Mouse (Mus musculus) lung, embryonic 14.5 days (tissue): ENCODE data around the gene Mid1. TPM values are rescaled to one million over a fixed set of nuclear protein-coding genes. Genes with fewer than 3 reads are reported as not detected.

Experiments used
- ATAC-seq: fragments of 200-750 bp; cut with Nextera tagmentation; 2 replicates; pipeline ENCODE4 v1.8.0; 2017; ENCODE audit warnings: mild to moderate bottlenecking, moderate TSS enrichment, moderate library complexity; ENCODE audit not compliant: insufficient read depth
- DNase-seq: peaks from one replicate; pipeline ENCODE4 v3.0.0-alpha.2; 2015
- H3K27ac ChIP-seq: fragments of 300-500 bp; sonication (generic); 2 replicates; pipeline ENCODE4 v1.5.1; 2014; ENCODE audit warnings: low read depth, mild to moderate bottlenecking, moderate library complexity
- H3K27me3 ChIP-seq: fragments of 300-500 bp; sonication (generic); 2 replicates; pipeline ENCODE4 v1.6.1; 2014; ENCODE audit warnings: low read length, control low read depth; ENCODE audit not compliant: insufficient read depth
- H3K36me3 ChIP-seq: fragments of 300-500 bp; sonication (generic); 2 replicates; pipeline ENCODE4 v1.6.1; 2014; ENCODE audit warnings: control low read depth; ENCODE audit not compliant: insufficient read depth
- H3K4me1 ChIP-seq: fragments of 300-500 bp; sonication (generic); 2 replicates; pipeline ENCODE4 v1.6.1; 2014; ENCODE audit warnings: antibody characterized with exemption, control low read depth; ENCODE audit not compliant: insufficient read depth
- H3K4me2 ChIP-seq: fragments of 300-500 bp; sonication (generic); 2 replicates; pipeline ENCODE4 v1.6.1; 2014; ENCODE audit warnings: mild to moderate bottlenecking
- H3K4me3 ChIP-seq: fragments of 300-500 bp; sonication (generic); 2 replicates; pipeline ENCODE4 v1.5.1; 2014; ENCODE audit warnings: low read depth, low read length
- H3K9ac ChIP-seq: fragments of 300-500 bp; sonication (generic); 2 replicates; pipeline ENCODE4 v1.6.1; 2014
- H3K9me3 ChIP-seq: fragments of 300-500 bp; sonication (generic); 2 replicates; pipeline ENCODE4 v1.6.1; 2016; ENCODE audit warnings: low read depth, low read length, control low read depth
- CTCF ChIP-seq: IDR thresholded peaks from 2 replicates; pipeline ENCODE4 v1.5.1; 2016; ENCODE audit warnings: antibody characterized with exemption, low read depth
- WGBS: fragments of 180-500 bp; shearing (Covaris S2); extraction: QIAGEN DNeasy Blood & Tissue Kit; methylation state at CpG from one replicate; pipeline ENCODE4 v1.1.7; 2014; 5-methylcytosine and 5-hydroxymethylcytosine counted together
- polyA plus RNA-seq: library from polyadenylated mRNA; unstranded; fragments of >200 nt; fragmentation: Nextera tagmentation; extraction: Ambion mirVana; gene quantifications from 2 replicates; pipeline ENCODE4 v1.2.1, GENCODE M21; 2014

The Mid1 gene
- polyA plus RNA-seq = 9.5 and 11.8 TPM in 2 replicates

DNA sequence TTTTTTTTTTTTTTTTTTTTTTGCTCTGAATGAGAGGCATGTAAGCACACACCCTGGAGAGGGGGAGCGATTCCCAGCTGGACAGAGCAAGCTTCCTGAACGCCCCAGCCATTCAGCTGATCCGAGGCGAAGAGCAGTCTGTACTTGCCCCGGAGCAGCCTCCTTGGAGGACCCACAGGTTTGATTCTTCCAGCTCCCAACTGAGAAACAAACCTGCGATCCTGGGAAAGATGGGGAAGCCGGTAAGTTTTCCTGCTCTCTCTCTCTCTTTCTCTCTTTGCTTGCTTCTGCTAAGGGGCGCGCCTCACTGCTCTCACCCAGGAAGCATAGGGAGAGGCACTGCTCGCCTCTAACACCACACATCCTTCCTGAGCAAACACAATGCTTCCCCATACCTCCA is at the start of gene Mid1:
Mid1 (plus strand) TSS at position 69 of the 400 bp plus-strand sequence.
- no peaks in the 10 kb centered on the region for H3K4me1 ChIP-seq
- no peaks in the 10 kb centered on the region for H3K27me3 ChIP-seq
- H3K36me3 ChIP-seq = no peaks in the 10 kb centered on the region
- H3K9ac ChIP-seq = peak within 1 kb of the TSS; percentile 27; the same call in 1 of the 2 replicates
- peak; percentile 80; the same call in 1 of the 2 replicates for ATAC-seq
- H3K27ac ChIP-seq = no peak within 1 kb of the TSS
- peak within 1 kb of the TSS; percentile 52 for H3K4me2 ChIP-seq
- H3K9me3 ChIP-seq = no peaks in the 10 kb centered on the region
- no peak for TF ChIP-seq CTCF
- DNase-seq = peak; percentile 40
- WGBS = 6% methylated on average over 10 of the region's 10 CpGs
- peak within 1 kb of the TSS; percentile 19 for H3K4me3 ChIP-seq

DNA sequence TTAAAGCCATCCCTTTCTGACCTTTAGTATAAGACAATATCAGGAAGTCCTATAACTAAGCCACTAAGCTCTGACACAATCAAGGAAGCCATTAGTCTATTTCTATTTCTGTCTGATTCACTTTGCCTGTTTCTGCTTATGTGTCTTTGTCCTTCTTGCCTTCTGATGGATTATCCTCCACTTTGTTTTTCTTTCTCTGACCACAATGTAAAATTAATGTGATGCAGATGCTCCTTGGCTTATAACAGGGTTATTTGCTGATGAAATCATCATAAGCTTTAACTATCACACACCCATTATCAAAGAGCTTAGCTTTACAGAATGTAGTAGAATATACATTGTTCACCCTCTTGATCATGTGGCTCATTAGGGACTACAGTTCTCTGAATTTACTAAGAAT is 11.9 kb upstream of the Mid1 start:
- Histone ChIP-seq H3K27ac (no peak overlapping the region), H3K9me3 (no peaks in the 10 kb centered on the region), H3K4me1 (no peaks in the 10 kb centered on the region), H3K4me3 (no peak overlapping the region), H3K27me3 (no peaks in the 10 kb centered on the region), H3K4me2 (no peak overlapping the region), H3K9ac (no peak overlapping the region), H3K36me3 (no peaks in the 10 kb centered on the region)
- no peak for DNase-seq
- ATAC-seq = no peak
- TF ChIP-seq CTCF = no peak

DNA sequence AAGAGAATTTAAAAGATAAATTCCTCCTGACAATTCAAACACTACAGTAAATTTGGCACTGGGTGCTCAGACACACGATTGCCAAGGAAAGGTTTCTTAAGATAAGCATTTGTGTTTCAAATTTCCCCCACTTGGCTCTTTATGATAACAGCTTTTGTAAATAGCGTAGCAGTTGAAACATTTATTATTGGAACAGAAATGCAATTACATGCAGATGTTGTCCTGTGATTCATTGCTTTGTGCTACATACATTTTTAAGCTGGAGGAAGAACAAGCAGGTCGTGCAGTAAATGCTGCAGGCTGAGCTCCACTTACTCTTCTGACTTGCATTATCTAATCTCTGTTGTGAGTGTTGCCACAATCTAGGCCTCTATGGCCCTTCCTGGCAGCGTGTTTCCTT is 8.7 kb upstream of the Mid1 start:
- no peak overlapping the region for H3K4me3 ChIP-seq
- H3K4me1 ChIP-seq = no peaks in the 10 kb centered on the region
- 29% methylated on average over 4 of the region's 4 CpGs for WGBS
- no peaks in the 10 kb centered on the region for H3K9me3 ChIP-seq
- DNase-seq = peak; percentile 28
- no peak overlapping the region for H3K27ac ChIP-seq
- no peak; the same call in 1 of the 2 replicates for ATAC-seq
- no peaks in the 10 kb centered on the region for H3K27me3 ChIP-seq
- TF ChIP-seq CTCF = no peak
- H3K9ac ChIP-seq = no peak overlapping the region
- no peak overlapping the region for H3K4me2 ChIP-seq
- no peaks in the 10 kb centered on the region for H3K36me3 ChIP-seq

DNA sequence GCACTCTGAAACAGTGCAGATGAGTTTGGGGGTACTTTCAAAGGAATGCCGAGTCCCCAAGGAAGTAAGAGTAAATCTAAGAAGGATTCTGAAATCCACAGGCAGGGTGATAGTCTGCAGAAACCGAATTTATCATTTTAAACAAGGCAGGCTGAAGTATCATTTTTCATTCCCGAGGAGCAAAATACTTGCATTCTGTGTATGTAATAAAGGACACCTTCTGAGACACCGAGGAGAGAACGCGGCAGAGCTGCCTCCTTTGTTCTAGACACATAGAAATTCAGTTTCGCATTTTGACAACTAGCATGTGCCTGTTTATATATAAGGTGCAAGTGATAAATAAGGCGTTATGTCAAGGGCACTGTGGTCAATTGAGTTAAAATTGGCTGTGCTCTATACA is 732 bp downstream of the Mid1 start:
- no peaks in the 10 kb centered on the region for H3K4me1 ChIP-seq
- H3K4me2 ChIP-seq = peak overlapping the region; percentile 52
- no peaks in the 10 kb centered on the region for H3K27me3 ChIP-seq
- no peak for ATAC-seq
- WGBS = 15% methylated on average over 8 of the region's 8 CpGs
- no peak for TF ChIP-seq CTCF
- H3K36me3 ChIP-seq = no peaks in the 10 kb centered on the region
- peak overlapping the region; percentile 19 for H3K4me3 ChIP-seq
- H3K27ac ChIP-seq = no peak overlapping the region
- peak; percentile 19 for DNase-seq
- peak overlapping the region; percentile 27; the same call in 1 of the 2 replicates for H3K9ac ChIP-seq
- H3K9me3 ChIP-seq = no peaks in the 10 kb centered on the region

DNA sequence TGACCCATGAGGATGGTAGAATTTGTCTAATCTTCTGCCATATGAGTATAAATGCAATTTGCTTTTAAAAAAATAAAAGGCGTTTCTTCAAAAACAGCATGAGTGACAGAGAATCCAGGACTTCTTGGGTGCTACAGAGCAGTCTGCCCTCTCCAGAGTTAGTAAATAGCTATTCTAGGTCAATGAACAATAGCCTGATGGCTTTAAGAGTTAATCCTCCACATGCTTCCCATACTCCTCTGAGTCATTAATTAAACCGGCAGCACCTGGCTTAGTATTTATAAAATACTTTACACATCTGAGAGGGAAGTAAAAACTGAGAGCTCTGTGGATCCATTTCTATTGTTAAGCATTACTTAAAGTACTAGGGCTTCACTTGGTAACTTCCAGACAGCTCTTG is 6.2 kb downstream of the Mid1 start:
- no peak overlapping the region for H3K4me3 ChIP-seq
- H3K27ac ChIP-seq = no peak overlapping the region
- no peaks in the 10 kb centered on the region for H3K4me1 ChIP-seq
- DNase-seq (no peak), ATAC-seq (no peak)
- no peak overlapping the region for H3K4me2 ChIP-seq
- no peak overlapping the region for H3K9ac ChIP-seq
- H3K27me3 ChIP-seq = no peaks in the 10 kb centered on the region
- no peaks in the 10 kb centered on the region for H3K36me3 ChIP-seq
- no peaks in the 10 kb centered on the region for H3K9me3 ChIP-seq
- 52% methylated on average over 2 of the region's 2 CpGs for WGBS
- no peak for TF ChIP-seq CTCF

DNA sequence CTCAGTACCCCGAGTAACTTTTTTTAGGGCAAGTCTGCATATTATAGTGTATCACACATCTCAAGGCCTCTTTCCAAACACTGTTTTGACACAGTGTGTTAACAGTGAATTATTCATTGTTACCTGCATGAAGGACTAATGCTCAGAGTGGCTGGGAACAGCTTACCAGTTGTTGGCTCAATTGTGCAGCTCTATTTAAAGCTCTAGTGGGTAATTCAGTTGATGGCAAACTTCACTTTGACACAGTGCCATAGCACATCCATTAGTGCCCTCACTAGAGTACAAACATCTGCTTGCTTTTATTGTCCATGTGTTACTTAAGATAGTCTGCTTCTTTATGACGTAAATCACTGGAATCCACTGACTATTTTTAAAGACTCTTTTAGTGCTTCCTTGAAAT is 6.7 kb downstream of the Mid1 start:
- DNase-seq (no peak), ATAC-seq (no peak)
- 31% methylated on average over 2 of the region's 2 CpGs for WGBS
- no peak for TF ChIP-seq CTCF
- no peaks in the 10 kb centered on the region for H3K36me3 ChIP-seq
- H3K4me2 ChIP-seq = no peak overlapping the region
- no peak overlapping the region for H3K4me3 ChIP-seq
- H3K9ac ChIP-seq = no peak overlapping the region
- no peaks in the 10 kb centered on the region for H3K9me3 ChIP-seq
- H3K4me1 ChIP-seq = no peaks in the 10 kb centered on the region
- H3K27ac ChIP-seq = no peak overlapping the region
- H3K27me3 ChIP-seq = no peaks in the 10 kb centered on the region

DNA sequence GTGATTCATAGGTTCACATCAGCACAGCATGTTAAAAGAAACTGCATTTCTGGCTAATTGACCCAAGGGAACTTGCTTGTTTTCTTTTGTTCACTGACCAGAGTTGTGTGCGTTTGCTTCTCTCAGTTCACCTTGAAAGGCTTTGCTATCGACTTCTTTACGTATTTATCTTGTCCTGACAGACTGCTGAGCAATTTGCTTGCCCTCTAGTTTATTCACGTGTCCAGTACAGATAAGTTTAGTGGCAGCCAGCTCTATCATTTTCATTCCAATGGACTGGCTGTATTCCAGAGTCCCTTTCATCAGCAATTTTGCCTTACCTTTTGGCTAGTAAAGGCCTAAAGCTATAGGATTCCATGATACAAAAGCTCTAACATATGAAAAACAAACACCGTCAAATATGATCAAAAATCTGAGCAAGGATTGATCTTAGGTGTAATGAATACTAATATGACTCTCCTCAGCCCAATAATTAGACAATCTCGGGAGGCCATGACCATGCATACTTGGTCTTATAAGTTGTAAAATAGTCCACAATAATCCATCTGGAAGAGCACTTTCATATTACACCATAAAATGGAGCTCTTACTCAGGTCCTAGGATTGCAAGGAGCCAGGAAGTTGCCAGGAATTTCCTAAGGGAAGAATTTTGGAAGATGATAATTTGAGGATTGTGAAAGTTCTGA is 7.4 kb downstream of the Mid1 start:
- no peak for ATAC-seq
- no peak overlapping the region for H3K4me2 ChIP-seq
- 54% methylated on average over 6 of the region's 6 CpGs for WGBS

More for the DNA sequence above, 7.4 kb downstream of the Mid1 start:
- DNase-seq = no peak
- no peak overlapping the region for H3K4me3 ChIP-seq
- no peaks in the 10 kb centered on the region for H3K9me3 ChIP-seq
- no peaks in the 10 kb centered on the region for H3K27me3 ChIP-seq
- no peaks in the 10 kb centered on the region for H3K4me1 ChIP-seq
- H3K36me3 ChIP-seq = no peaks in the 10 kb centered on the region
- TF ChIP-seq CTCF = no peak
- H3K27ac ChIP-seq = no peak overlapping the region
- no peak overlapping the region for H3K9ac ChIP-seq
